In the genomic region with DNA sequence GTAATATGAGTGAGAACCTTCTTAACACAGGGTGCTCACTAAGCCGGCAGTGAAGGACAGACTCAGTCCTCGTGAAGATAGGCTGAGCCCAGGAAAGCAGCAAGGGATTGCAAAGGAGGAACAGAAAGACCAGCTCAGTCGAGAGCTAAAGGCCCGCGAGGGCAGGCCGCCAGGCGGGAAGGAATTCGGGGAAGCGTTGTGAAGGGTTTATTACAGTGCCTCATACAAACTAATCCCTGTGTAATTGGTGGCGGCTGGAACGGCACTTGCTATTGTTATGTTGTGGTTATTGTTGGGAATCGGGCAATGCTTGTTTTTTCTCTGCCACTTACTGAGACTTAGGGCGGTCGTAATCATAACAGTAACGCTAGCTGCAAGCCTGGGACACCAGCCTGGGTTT, we compare ENCODE assay signal across 18 mouse cellular contexts. TPM values are rescaled to one million over a fixed set of nuclear protein-coding genes. Genes with fewer than 3 reads are reported as not detected.
A peak's percentile ranks its signal among the peaks of the same experiment; 100 is the strongest.
DNase-seq lines count a peak whose midpoint lies in the region; ATAC-seq and TF ChIP-seq lines count a peak whose summit lies in the region.
"Had no signal": no experiment of that assay in that cellular context is flagged by ENCODE, and none has a peak within 500 bp of the region (broad histone marks: within the 10 kb centered on the region; RNA-seq: fewer than 3 reads in every experiment).

No protein-coding gene starts in this region.

- no peaks in the 10 kb centered on the region for H3K27me3 ChIP-seq in E14TG2a.4 (ENCODE audit: insufficient read depth, low read length)
- no peaks in the 10 kb centered on the region for H3K27me3 ChIP-seq in embryonic facial prominence, embryonic 14.5 days (replicated peaks; ENCODE audit: control insufficient read depth, insufficient read depth, low read length)
- H3K27me3 ChIP-seq: limb, embryonic 15.5 days had no signal

- no peak for ATAC-seq in embryonic facial prominence, embryonic 14.5 days (ENCODE audit: low read depth)
- no peak for ATAC-seq in frontal cortex, adult (ENCODE audit: low TSS enrichment)
- ATAC-seq: activated CD4-positive, CD25-positive, alpha-beta regulatory T cell, adult 4 months; CD4-positive, CD25-positive, alpha-beta regulatory T cell, adult 4 months; hindbrain, embryonic 16.5 days had no signal

- no peak overlapping the region for H3K4me2 ChIP-seq in embryonic facial prominence, embryonic 14.5 days (ENCODE audit: low read depth, low read length)
- H3K4me2 ChIP-seq: limb, embryonic 15.5 days had no signal

- H3K4me1 ChIP-seq in E14TG2a.4 (replicated peaks; ENCODE audit: low read depth, low read length) = peaks cover 99% of the 10 kb centered on the region
- no peaks in the 10 kb centered on the region for H3K4me1 ChIP-seq in embryonic facial prominence, embryonic 14.5 days (ENCODE audit: control insufficient read depth, insufficient read depth, low read length)

- DNase-seq in embryo, embryonic 11 days = peak; percentile 28
- no peak for DNase-seq in embryo, embryonic 10 days (ENCODE audit: low spot score)
- DNase-seq in kidney, postnatal 10 days = peak; percentile 57
- DNase-seq in kidney, adult 8-10 months = no peak
- DNase-seq in embryonic facial prominence, embryonic 14.5 days (ENCODE audit: low spot score) = peak; percentile 65
- DNase-seq in right cerebral cortex, postnatal 36 days (ENCODE audit: low spot score in 2 of 2) = no peak
- DNase-seq: adrenal gland, postnatal 25 days; cerebellum, adult 8-10 months; gastrocnemius, postnatal 10 days; kidney, adult 18-20 months; right cerebral cortex, postnatal 4 days; thymus, postnatal 25 days had no signal

- no peak for TF ChIP-seq CTCF in E14TG2a.4 (conservative IDR thresholded peaks at IDR 0.05; ENCODE audit: low read length)

- H3K27ac ChIP-seq in embryonic facial prominence, embryonic 14.5 days (replicated peaks; ENCODE audit: low read depth, low read length) = no peak overlapping the region
- H3K27ac ChIP-seq: limb, embryonic 15.5 days had no signal

- 49% methylated on average over 15 of the region's 15 CpGs for WGBS in embryonic facial prominence, embryonic 14.5 days

- H3K36me3 ChIP-seq in E14TG2a.4 (ENCODE audit: insufficient read depth, low read length) = peaks cover 100% of the 10 kb centered on the region
- peaks cover 95% of the 10 kb centered on the region for H3K36me3 ChIP-seq in embryonic facial prominence, embryonic 14.5 days (ENCODE audit: control insufficient read depth, insufficient read depth, low read length)

- peak overlapping the region; percentile 90 for H3K4me3 ChIP-seq in E14TG2a.4 (replicated peaks; ENCODE audit: low read length)
- H3K4me3 ChIP-seq in embryonic facial prominence, embryonic 14.5 days (ENCODE audit: low read depth, low read length) = no peak overlapping the region
- H3K4me3 ChIP-seq: limb, embryonic 15.5 days had no signal

- H3K9me3 ChIP-seq in E14TG2a.4 (ENCODE audit: low read length) = no peaks in the 10 kb centered on the region
- no peaks in the 10 kb centered on the region for H3K9me3 ChIP-seq in embryonic facial prominence, embryonic 14.5 days (ENCODE audit: control insufficient read depth, low read length)
- H3K9me3 ChIP-seq: limb, embryonic 15.5 days had no signal

- H3K9ac ChIP-seq in embryonic facial prominence, embryonic 14.5 days (ENCODE audit: low read depth, low read length) = no peak overlapping the region
- H3K9ac ChIP-seq: limb, embryonic 15.5 days had no signal

RNA-seq across cellular contexts. Expression of a gene that starts 8.2 kb away (rescaled TPM):
- polyA plus RNA-seq in embryonic facial prominence, embryonic 14.5 days (2014; fragmentation: Nextera tagmentation; extraction: Ambion mirVana) = 24.5 and 29.3 TPM in 2 replicates

RNA-seq across cellular contexts. Expression of a gene that starts 14.2 kb away (rescaled TPM):
- polyA plus RNA-seq in embryonic facial prominence, embryonic 14.5 days (2014; fragmentation: Nextera tagmentation; extraction: Ambion mirVana) = 3.5 and 4.5 TPM in 2 replicates

RNA-seq across cellular contexts. Expression of a gene that starts 22.9 kb away (rescaled TPM):
- 12.7 and 13.2 TPM in 2 replicates for polyA plus RNA-seq in embryonic facial prominence, embryonic 14.5 days (2014; fragmentation: Nextera tagmentation; extraction: Ambion mirVana)

RNA-seq across cellular contexts. Expression of a gene that starts 25.8 kb away (rescaled TPM):
- polyA plus RNA-seq in embryonic facial prominence, embryonic 14.5 days (2014; fragmentation: Nextera tagmentation; extraction: Ambion mirVana) = 474 and 478 TPM in 2 replicates

RNA-seq across cellular contexts. Expression of a gene that starts 47.9 kb away (rescaled TPM):
- polyA plus RNA-seq in embryonic facial prominence, embryonic 14.5 days (2014; fragmentation: Nextera tagmentation; extraction: Ambion mirVana) = 2.4 and 3.4 TPM in 2 replicates

Comparison
In these comparisons a context has a peak if more than half of its experiments do, and no peak if none do; other contexts are left out.
1. DNase-seq: peak in embryo, embryonic 11 days (single experiment), kidney, postnatal 10 days (single experiment) and embryonic facial prominence, embryonic 14.5 days (single experiment); none in embryo, embryonic 10 days (single experiment), kidney, adult 8-10 months (0 of 2) and right cerebral cortex, postnatal 36 days (0 of 2).